Mouse (Mus musculus) midbrain, embryonic 13.5 days (tissue): Measurements from ENCODE around the gene Rps16. TPM values are rescaled to one million over a fixed set of nuclear protein-coding genes. Genes with fewer than 3 reads are reported as not detected.

Source experiments
- ATAC-seq: fragments of 200-750 bp; cut with Nextera tagmentation; 2 replicates; pipeline ENCODE4 v1.8.0; 2017; ENCODE audit warnings: mild to moderate bottlenecking, moderate TSS enrichment, moderate library complexity
- H3K27ac ChIP-seq: fragments of 300-500 bp; sonication (generic); 2 replicates; pipeline ENCODE4 v1.5.1; 2015; ENCODE audit warnings: inconsistent platforms, mild to moderate bottlenecking, moderate library complexity
- H3K27me3 ChIP-seq: fragments of 300-500 bp; sonication (generic); 2 replicates; pipeline ENCODE4 v1.6.1; 2015; ENCODE audit warnings: mild to moderate bottlenecking, inconsistent platforms
- H3K36me3 ChIP-seq: fragments of 300-500 bp; sonication (generic); 2 replicates; pipeline ENCODE4 v1.6.1; 2015; ENCODE audit warnings: mild to moderate bottlenecking, inconsistent platforms
- H3K4me1 ChIP-seq: fragments of 300-500 bp; sonication (generic); replicated peaks from 2 replicates; pipeline ENCODE4 v1.6.1; 2015; ENCODE audit warnings: inconsistent platforms
- H3K4me2 ChIP-seq: fragments of 300-500 bp; sonication (generic); replicated peaks from 2 replicates; pipeline ENCODE4 v1.6.1; 2015; ENCODE audit warnings: moderate library complexity, mild to moderate bottlenecking, inconsistent platforms
- H3K4me3 ChIP-seq: fragments of 300-500 bp; sonication (generic); replicated peaks from 2 replicates; pipeline ENCODE4 v1.5.1; 2015; ENCODE audit warnings: mild to moderate bottlenecking, inconsistent platforms
- H3K9ac ChIP-seq: fragments of 300-500 bp; sonication (generic); replicated peaks from 2 replicates; pipeline ENCODE4 v1.6.1; 2015; ENCODE audit warnings: mild to moderate bottlenecking, inconsistent platforms
- H3K9me3 ChIP-seq: fragments of 300-500 bp; sonication (generic); 2 replicates; pipeline ENCODE4 v1.6.1; 2016; ENCODE audit warnings: mild to moderate bottlenecking, inconsistent platforms
- WGBS: fragments of 180-500 bp; shearing (Covaris S2); methylation state at CpG from one replicate; pipeline ENCODE4 v1.1.7; 2015; 5-methylcytosine and 5-hydroxymethylcytosine counted together
- polyA plus RNA-seq: library from polyadenylated mRNA; unstranded; fragments of >200 nt; fragmentation: Nextera tagmentation; extraction: Ambion mirVana; gene quantifications from 2 replicates; pipeline ENCODE4 v1.2.1, GENCODE M21; 2015

The Rps16 gene
- 531 and 537 TPM in 2 replicates for polyA plus RNA-seq

DNA sequence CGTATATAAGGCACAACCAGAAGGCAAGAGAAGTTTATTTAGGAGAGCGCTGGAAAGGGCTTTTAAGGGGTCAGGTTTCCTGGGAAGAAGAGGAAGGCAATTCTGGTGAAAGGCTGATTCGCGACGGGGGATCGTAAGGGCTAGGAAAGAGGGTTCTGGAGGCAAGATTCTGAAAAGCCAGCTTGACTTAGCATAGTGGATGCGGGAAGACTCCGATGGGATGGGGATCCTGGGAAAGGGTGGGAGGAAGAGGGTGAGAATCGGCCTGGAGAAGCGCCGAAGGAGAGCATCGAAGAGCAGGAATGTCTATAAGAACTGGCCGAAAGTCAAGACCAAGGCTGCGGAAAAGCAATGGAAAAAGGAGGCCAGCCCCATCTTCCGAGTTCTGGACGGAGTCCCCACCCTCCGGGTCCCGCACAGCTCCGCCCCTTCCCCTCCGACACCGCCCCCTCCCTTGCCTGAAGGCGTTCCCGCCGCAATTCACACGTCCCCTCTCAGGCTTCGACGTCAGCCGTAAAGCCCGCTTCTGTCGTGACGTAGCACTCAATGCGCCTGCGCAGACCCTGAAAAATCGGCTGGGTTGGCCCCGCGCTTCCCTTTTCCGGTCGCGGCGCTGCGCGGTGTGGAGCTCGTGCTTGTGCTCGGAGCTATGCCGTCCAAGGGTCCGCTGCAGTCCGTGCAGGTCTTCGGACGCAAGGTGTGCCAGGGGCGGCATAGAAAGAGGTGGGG lies at the start of gene Rps16:
Rps16 (plus strand) TSS at position 498 of the 729 bp plus-strand sequence.
- 1% methylated on average over 50 of the region's 50 CpGs for WGBS
- ATAC-seq: peak; percentile 95
- Histone ChIP-seq H3K4me1 (peaks cover 21% of the 10 kb centered on the region), H3K9me3 (no peaks in the 10 kb centered on the region), H3K4me2 (peak within 1 kb of the TSS; percentile 98), H3K27ac (peak within 1 kb of the TSS; percentile 84), H3K9ac (peak within 1 kb of the TSS; percentile 96), H3K36me3 (peaks cover 28% of the 10 kb centered on the region), H3K27me3 (no peaks in the 10 kb centered on the region), H3K4me3 (peak within 1 kb of the TSS; percentile 91)

DNA sequence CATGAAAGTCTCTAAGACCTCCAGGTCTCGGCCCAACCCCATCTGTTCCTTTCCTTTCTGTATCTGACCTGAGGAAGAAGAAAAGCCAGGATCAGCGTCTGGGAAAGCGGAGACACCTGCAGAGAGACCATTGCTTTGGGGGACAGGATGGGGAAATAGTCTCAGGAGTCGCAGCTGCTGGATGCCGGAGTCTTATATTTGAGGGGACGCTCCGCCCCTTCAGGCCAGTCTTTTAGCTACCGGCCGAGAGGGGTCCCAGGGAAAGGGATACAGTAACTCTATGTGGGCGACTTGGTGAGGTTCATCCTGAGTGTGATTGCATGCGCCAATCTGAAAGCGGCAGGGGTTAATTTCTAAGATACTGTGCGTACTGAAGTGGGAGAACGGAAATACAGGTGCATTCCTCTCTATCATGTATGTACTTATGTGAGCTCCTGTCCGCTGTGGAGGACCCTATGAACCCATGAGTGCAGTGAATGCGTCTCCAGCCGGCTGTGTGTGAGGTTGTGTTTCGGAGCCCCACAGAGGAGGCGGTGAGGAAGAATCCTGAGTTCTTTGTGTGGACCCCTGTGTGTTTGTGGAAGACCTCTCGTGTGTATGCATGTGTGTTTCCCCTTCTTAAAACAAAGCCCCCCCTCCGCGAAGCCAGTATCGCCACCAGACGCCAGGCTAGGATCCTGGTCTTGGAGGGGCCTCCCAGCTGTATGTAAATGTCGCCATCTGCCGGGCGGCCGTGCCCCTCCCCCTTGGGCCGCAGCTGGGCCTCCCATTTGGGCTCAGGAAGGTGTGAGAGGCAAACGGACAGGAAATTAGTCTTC lies 48.6 kb upstream of the Rps16 start, which contains the start of gene Dll3:
Dll3 (minus strand) TSS at position 623 of the 818 bp plus-strand sequence.
- peaks cover 22% of the 10 kb centered on the region for H3K36me3 ChIP-seq
- H3K4me1 ChIP-seq: peaks cover 47% of the 10 kb centered on the region
- peaks cover 5% of the 10 kb centered on the region for H3K27me3 ChIP-seq
- peak within 1 kb of the TSS; percentile 77 for H3K4me2 ChIP-seq
- peak within 1 kb of the TSS; percentile 63 for H3K4me3 ChIP-seq
- H3K27ac ChIP-seq: peak within 1 kb of the TSS; percentile 92
- WGBS: 2% methylated on average over 30 of the region's 30 CpGs
- H3K9ac ChIP-seq: peak within 1 kb of the TSS; percentile 84
- no peaks in the 10 kb centered on the region for H3K9me3 ChIP-seq
- ATAC-seq: peak; percentile 75

DNA sequence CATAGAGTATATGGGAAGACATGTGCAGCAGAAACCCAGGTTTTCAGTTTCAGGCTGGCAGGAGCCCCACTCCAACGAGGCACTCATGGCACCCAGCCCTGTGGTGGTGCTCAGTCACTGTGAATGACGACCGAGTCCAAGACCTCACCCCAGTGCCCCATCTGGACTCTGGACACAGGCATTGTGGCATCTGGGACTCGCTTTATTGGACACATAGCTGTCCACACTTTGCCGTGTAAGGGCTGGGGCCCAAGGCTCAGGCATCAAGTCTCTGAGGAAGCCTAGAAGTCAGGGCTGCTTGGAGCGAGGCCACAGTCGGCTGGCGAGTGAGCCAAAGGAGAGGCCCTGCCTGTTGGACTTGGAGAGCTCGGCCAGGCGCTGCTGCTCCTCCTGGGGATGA lies 44.8 kb upstream of the Rps16 start:
- peaks cover 49% of the 10 kb centered on the region for H3K4me1 ChIP-seq
- WGBS: 91% methylated on average over 10 of the region's 10 CpGs
- no peak overlapping the region for H3K4me2 ChIP-seq
- H3K4me3 ChIP-seq: no peak overlapping the region
- H3K27ac ChIP-seq: no peak overlapping the region
- no peaks in the 10 kb centered on the region for H3K9me3 ChIP-seq
- no peak overlapping the region for H3K9ac ChIP-seq
- peaks cover 56% of the 10 kb centered on the region for H3K36me3 ChIP-seq
- no peak for ATAC-seq
- H3K27me3 ChIP-seq: no peaks in the 10 kb centered on the region

DNA sequence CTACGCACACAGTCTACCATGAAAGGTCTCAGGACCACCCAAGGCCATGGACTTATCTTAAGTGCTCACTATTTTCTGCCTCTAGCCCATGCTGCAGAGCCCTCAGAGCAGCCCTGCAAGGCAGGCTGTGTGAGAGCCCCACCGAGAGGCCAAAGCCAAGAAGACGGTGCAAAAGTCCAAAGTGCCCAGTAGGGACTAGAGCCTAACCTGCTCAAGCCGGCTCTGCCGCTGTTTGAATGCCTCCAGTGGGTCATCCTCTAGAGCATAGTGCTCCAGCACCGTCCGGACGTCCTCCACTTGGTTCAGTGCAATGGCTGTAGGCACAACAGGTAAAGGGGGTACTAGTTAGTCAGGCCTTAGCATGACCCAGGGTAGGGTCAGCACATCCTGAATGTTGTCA lies 44.2 kb upstream of the Rps16 start:
- Histone ChIP-seq H3K4me2 (no peak overlapping the region), H3K4me3 (no peak overlapping the region), H3K36me3 (peaks cover 56% of the 10 kb centered on the region), H3K9me3 (no peaks in the 10 kb centered on the region), H3K27me3 (no peaks in the 10 kb centered on the region), H3K9ac (no peak overlapping the region), H3K27ac (no peak overlapping the region), H3K4me1 (peaks cover 51% of the 10 kb centered on the region)
- ATAC-seq: no peak
- 91% methylated on average over 8 of the region's 8 CpGs for WGBS

DNA sequence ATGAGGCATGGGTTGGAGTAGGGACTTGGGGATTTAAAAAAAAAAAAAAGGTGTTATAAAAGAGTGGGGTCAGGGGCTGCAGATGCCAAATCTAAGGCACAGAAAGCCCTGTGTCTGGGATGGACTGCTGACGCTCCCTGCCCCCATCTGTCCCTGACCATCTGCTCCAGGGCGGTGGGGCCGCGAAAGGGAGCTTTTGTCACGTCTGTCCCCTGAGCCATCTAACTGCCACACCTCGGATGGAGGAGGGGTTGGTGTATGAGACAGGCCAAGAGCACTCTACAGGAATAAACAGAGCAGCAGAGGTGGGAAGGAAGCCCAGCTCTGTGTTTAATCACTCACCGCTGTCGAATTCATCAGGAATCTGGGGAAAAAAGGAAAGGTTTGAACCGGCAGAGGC lies 40.7 kb upstream of the Rps16 start:
- Histone ChIP-seq H3K27ac (peak overlapping the region; percentile 39; the same call in 1 of the 2 replicates), H3K9me3 (no peaks in the 10 kb centered on the region), H3K4me1 (peaks cover 32% of the 10 kb centered on the region), H3K36me3 (peaks cover 63% of the 10 kb centered on the region), H3K4me2 (peak overlapping the region; percentile 92), H3K27me3 (no peaks in the 10 kb centered on the region), H3K4me3 (0 out of 2 replicates have a peak overlapping the region, but pooled peaks have one; percentile 85), H3K9ac (0 out of 2 replicates have a peak overlapping the region, but pooled peaks have one; percentile 14)
- 48% methylated on average over 9 of the region's 9 CpGs for WGBS
- no peak for ATAC-seq

DNA sequence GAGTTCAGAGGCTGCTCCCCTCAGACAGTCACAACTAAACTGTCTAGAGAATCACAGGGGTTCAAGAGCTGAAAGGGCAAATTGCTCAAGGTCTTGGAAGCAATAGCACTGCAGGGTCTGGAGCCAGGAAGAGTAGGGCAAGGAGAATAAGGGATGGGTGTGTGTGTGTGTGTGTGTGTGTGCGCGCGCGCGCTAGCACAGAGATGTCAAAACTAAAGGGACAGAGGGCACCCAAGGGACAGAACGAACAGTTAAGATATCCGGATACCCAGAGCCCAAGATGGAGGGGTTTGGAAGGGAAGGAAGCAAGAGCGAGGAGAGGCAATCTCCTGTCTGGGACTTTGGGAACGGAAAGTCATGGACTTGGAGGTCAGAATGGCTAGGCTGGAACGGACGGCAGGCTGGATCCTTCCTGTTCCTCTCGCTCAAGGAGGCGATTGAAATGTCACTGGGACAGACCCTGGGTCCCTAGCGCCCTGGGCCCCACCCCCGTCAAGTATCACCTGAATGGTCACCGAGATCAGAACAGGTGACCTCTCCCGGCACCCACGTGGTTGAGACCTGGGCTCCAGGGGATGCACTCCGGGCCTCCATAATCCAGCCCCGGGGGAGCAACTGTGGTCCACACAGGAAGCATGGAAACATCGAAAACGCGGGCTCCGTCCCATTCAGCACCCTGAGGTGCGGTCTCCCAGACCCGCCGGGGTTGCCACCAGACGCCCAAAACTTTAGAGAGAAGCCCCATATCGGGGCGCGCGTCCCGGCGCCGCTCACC lies 39.1 kb upstream of the Rps16 start:
- 6% methylated on average over 35 of the region's 35 CpGs for WGBS
- H3K36me3 ChIP-seq: peaks cover 63% of the 10 kb centered on the region

DNA sequence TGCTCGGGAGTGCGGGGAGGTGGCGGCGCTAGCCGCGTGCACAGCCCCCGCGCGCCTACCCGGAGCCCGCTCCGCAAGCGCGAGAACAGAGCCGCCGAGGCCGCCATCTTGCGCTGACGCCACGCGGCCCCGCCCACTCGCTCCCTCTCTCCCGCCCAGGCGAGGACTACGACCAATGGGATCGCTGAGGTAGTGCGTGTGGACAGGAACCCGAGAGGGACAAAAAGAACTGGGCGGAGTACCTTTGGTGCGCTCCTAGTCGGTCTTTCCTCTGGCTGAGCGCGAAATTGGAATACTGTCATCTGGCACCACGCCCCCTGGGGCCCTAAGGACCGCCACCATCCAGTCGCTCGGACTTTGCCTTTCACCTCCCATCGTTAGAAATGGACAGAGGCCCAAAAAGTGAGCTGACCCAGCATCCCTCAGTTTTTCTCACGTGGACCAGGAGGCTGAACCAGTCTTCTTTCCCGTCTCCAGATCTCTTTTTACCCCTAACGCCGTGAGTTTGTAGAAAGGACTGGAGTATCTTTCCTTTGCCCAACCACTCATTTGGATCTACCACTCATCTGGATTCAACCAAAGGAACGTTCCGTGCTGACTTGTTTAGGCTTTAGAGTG lies 38.4 kb upstream of the Rps16 start, which contains the start of gene Timm50:
Timm50 (minus strand) TSS at position 147 of the 618 bp plus-strand sequence.
- 1% methylated on average over 44 of the region's 45 CpGs for WGBS
- Histone ChIP-seq H3K4me3 (peak within 1 kb of the TSS; percentile 85), H3K9me3 (no peaks in the 10 kb centered on the region), H3K27me3 (no peaks in the 10 kb centered on the region), H3K9ac (peak within 1 kb of the TSS; percentile 87), H3K4me1 (peaks cover 32% of the 10 kb centered on the region), H3K4me2 (peak within 1 kb of the TSS; percentile 92), H3K36me3 (peaks cover 63% of the 10 kb centered on the region), H3K27ac (peak within 1 kb of the TSS; percentile 81)
- peak; percentile 98 for ATAC-seq

More for the DNA sequence above, 39.1 kb upstream of the Rps16 start:
- H3K9me3 ChIP-seq: no peaks in the 10 kb centered on the region
- H3K27me3 ChIP-seq: no peaks in the 10 kb centered on the region
- peak; percentile 68 for ATAC-seq
- H3K9ac ChIP-seq: peak overlapping the region; percentile 87
- peak overlapping the region; percentile 92 for H3K4me2 ChIP-seq
- H3K27ac ChIP-seq: peak overlapping the region; percentile 81
- H3K4me1 ChIP-seq: peaks cover 32% of the 10 kb centered on the region
- H3K4me3 ChIP-seq: peak overlapping the region; percentile 85

DNA sequence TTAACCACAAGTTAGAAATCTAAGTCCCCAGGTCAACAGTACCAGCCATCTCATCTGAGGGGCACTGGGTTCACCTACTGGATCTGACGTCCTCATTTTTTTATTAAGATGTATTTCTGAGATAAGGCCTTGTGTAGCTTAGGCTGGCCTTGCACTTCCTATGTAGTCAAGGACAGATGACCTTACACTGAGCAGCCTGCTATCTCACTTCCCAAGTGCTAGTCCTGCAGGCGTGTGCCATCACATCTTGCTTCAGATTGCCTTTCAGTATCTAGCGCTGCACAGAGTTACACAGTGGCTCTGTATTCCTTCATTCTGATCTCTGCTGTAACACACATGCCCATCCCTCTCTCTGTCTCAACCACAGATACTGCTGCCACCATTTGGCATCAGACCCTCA lies 32.4 kb upstream of the Rps16 start:
- Histone ChIP-seq H3K9me3 (no peaks in the 10 kb centered on the region), H3K9ac (no peak overlapping the region), H3K4me3 (no peak overlapping the region), H3K27me3 (no peaks in the 10 kb centered on the region), H3K4me1 (no peaks in the 10 kb centered on the region), H3K4me2 (no peak overlapping the region), H3K36me3 (peaks cover 91% of the 10 kb centered on the region), H3K27ac (no peak overlapping the region)
- WGBS: 87% methylated on average over 3 of the region's 3 CpGs
- no peak for ATAC-seq

DNA sequence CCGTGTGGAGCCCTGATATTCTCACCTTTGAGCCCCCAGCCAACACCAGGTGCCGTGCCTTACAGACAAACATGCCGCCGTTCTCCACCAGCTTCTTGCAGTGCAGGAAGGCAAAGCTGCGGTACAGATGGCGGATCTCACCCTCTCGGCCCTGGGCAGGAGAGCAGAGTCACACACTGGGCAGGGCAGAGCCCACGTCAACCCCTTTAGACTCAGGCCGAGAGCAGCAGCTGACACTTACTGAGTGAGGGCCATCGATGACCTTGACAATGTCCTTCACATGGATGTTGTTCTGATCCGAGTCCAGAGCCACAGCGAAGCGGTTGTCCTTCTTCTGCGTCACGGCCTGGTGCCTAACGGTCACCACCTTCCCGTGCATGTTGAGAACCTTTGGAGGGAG lies 31.7 kb upstream of the Rps16 start:
- H3K27ac ChIP-seq: no peak overlapping the region
- no peak overlapping the region for H3K4me2 ChIP-seq
- H3K27me3 ChIP-seq: no peaks in the 10 kb centered on the region
- H3K36me3 ChIP-seq: peaks cover 98% of the 10 kb centered on the region
- H3K9ac ChIP-seq: no peak overlapping the region
- WGBS: 94% methylated on average over 17 of the region's 17 CpGs
- H3K4me1 ChIP-seq: no peaks in the 10 kb centered on the region
- no peak for ATAC-seq
- no peak overlapping the region for H3K4me3 ChIP-seq
- H3K9me3 ChIP-seq: no peaks in the 10 kb centered on the region

DNA sequence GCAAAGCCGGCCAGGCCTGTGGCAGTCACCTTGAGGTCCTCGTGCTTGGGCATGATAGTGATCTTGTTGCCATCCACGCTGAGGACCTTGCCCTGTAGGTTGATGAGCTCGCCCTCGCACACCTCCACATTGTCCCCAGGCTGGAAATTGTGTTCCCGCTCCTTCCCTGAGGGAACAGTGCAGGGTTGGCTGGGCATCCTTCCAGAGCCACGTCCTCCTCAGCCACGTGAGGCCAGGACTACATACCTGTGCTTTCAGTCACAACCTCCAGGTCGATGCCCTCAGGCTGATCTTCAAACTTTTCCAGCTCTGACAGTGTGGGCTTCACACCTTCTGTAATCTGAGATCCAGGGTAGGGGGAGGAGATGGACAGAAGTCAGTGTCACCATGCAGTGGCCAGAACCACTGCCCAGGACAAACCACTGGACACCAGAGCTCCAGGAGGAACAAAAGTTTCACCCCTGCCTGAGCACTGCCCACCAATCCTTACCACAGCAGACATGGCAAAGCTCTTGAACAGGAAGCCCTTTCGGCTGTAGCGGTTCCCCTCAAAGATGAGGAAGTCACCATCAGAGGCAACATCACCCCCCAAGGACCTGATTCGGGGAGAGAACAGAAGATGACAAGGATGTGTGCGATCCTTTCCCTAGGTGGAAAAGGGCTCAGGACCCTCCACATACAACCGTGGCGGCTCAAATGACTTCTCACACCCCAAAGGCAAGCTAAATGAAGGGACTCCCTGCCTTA lies 28.3 kb upstream of the Rps16 start:
- no peak overlapping the region for H3K9ac ChIP-seq

DNA sequence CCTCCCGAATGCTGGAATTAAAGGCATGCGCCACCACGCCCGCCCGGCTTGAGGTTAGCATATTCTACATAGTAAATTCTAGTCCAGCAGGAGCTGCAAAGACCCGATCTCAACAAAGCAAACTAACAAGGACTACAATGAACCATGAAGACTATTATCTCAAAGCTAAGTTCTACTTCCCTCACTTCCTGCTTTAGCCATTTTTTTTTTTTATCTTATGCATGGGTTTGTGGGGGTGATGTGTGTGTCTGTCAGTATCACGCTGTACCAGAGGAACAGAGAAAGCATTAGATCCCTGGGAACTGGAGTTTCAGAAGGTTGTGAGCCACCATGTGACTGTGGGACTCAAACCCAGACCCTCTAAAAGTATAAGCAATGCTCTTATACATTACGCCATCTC lies 25.2 kb upstream of the Rps16 start:
- H3K9ac ChIP-seq: no peak overlapping the region
- no peak for ATAC-seq
- H3K4me3 ChIP-seq: no peak overlapping the region
- no peaks in the 10 kb centered on the region for H3K4me1 ChIP-seq
- no peaks in the 10 kb centered on the region for H3K9me3 ChIP-seq
- H3K27me3 ChIP-seq: no peaks in the 10 kb centered on the region
- no peak overlapping the region for H3K4me2 ChIP-seq
- WGBS: 95% methylated on average over 8 of the region's 8 CpGs
- H3K27ac ChIP-seq: no peak overlapping the region
- peaks cover 99% of the 10 kb centered on the region for H3K36me3 ChIP-seq

More for the DNA sequence above, 28.3 kb upstream of the Rps16 start:
- no peaks in the 10 kb centered on the region for H3K9me3 ChIP-seq
- no peaks in the 10 kb centered on the region for H3K4me1 ChIP-seq
- WGBS: 94% methylated on average over 15 of the region's 15 CpGs
- H3K36me3 ChIP-seq: peaks cover 99% of the 10 kb centered on the region
- H3K27ac ChIP-seq: no peak overlapping the region
- no peak overlapping the region for H3K4me3 ChIP-seq
- no peak for ATAC-seq
- no peak overlapping the region for H3K4me2 ChIP-seq
- H3K27me3 ChIP-seq: no peaks in the 10 kb centered on the region
